Mouse (Mus musculus) liver, adult 2 months (tissue): Measurements from ENCODE around the gene Gm21761. TPM values are rescaled to one million over a fixed set of nuclear protein-coding genes. Genes with fewer than 3 reads are reported as not detected.

ENCODE experiments used
- polyA plus RNA-seq: library from polyadenylated mRNA; depleted of rRNA; stranded (reverse); fragments of >200 nt; gene quantifications from 2 replicates; pipeline ENCODE4 v1.2.3, GENCODE M21; 2012; rRNA removed
- total RNA-seq: library from RNA; depleted of rRNA; stranded (reverse); fragments of >200 nt; gene quantifications from 2 replicates; pipeline ENCODE4 v1.2.3, GENCODE M21; 2014; rRNA removed

Gm21761 gene
- total and polyA plus RNA-seq, 2 experiments: not detected

Other genes starting within 250 kb of the Gm21761 start
- 350 and 447 TPM in 2 replicates for gene Hmgcs1, start 238.9 kb downstream of the Gm21761 start, total RNA-seq
- 99.8 and 112 TPM in 2 replicates for gene Hmgcs1, start 238.9 kb downstream of the Gm21761 start, polyA plus RNA-seq
- 1.1 and 1.3 TPM in 2 replicates for gene Nim1k, start 173.4 kb downstream of the Gm21761 start, total RNA-seq
- gene Nim1k, start 173.4 kb downstream of the Gm21761 start, polyA plus RNA-seq: 0.81 and 0.90 TPM in 2 replicates
- gene Zfp131, start 138.4 kb downstream of the Gm21761 start, total RNA-seq: 7.9 and 8.5 TPM in 2 replicates
- 1.8 and 3.1 TPM in 2 replicates for gene Zfp131, start 138.4 kb downstream of the Gm21761 start, polyA plus RNA-seq
- not detected in 2 replicates for gene AF067063, start 99.1 kb downstream of the Gm21761 start, total RNA-seq
- gene AF067063, start 99.1 kb downstream of the Gm21761 start, polyA plus RNA-seq: not detected in 2 replicates
- 0.40 TPM in 1 of 2 replicates, not detected in the other for gene D13Ertd608e, start 93.3 kb downstream of the Gm21761 start, total RNA-seq
- 0.40 TPM in 1 of 2 replicates, not detected in the other for gene D13Ertd608e, start 93.3 kb downstream of the Gm21761 start, polyA plus RNA-seq
- gene Tcstv1, start 34.5 kb downstream of the Gm21761 start, total RNA-seq: not detected in 2 replicates
- gene Tcstv1, start 34.5 kb downstream of the Gm21761 start, polyA plus RNA-seq: not detected in 2 replicates
- not detected in 2 replicates for gene B020031M17Rik, start 21.5 kb upstream of the Gm21761 start, total RNA-seq
- gene B020031M17Rik, start 21.5 kb upstream of the Gm21761 start, polyA plus RNA-seq: not detected in 2 replicates
- gene Gm36079, start 97.7 kb upstream of the Gm21761 start, total RNA-seq: not detected in 2 replicates
- gene Gm36079, start 97.7 kb upstream of the Gm21761 start, polyA plus RNA-seq: not detected in 2 replicates
- 0.09 and 0.13 TPM in 2 replicates for gene Gm21188, start 122.9 kb upstream of the Gm21761 start, total RNA-seq
- not detected in 2 replicates for gene Gm21188, start 122.9 kb upstream of the Gm21761 start, polyA plus RNA-seq
- not detected in 2 replicates for gene Gm20767, start 211.0 kb upstream of the Gm21761 start, total RNA-seq
- gene Gm20767, start 211.0 kb upstream of the Gm21761 start, polyA plus RNA-seq: not detected in 2 replicates
- not detected in 2 replicates for gene Gm21818, start 243.2 kb upstream of the Gm21761 start, total RNA-seq
- gene Gm21818, start 243.2 kb upstream of the Gm21761 start, polyA plus RNA-seq: not detected in 2 replicates